Mouse (Mus musculus): ENCODE data around the gene Olfr328.
"Not testable (repeated sequence)": the region's sequence is repeated elsewhere in the genome, so short reads cannot be mapped to it uniquely, and the experiment has no call there.

Olfr328 gene

GRCm38 (mm10) chr11:58555536-58555935, at the start of gene Olfr328:
Gene Olfr328, minus strand, starts transcription at chr11:58555636.
- no peak for DNase-seq

- DNase-seq = no peak
Measured at GRCm38 (mm10) chr11:58605228-58605627, 49.8 kb upstream of the Olfr328 start.

GRCm38 (mm10) chr11:58604688-58605087, 49.3 kb upstream of the Olfr328 start:
- DNase-seq = no peak

GRCm38 (mm10) chr11:58602800-58603560, 47.5 kb upstream of the Olfr328 start:
- no peak for DNase-seq

- DNase-seq = no peak
Measured at GRCm38 (mm10) chr11:58602062-58602461, 46.6 kb upstream of the Olfr328 start.

- no peak for DNase-seq
Measured at GRCm38 (mm10) chr11:58597837-58598236, 42.4 kb upstream of the Olfr328 start.

GRCm38 (mm10) chr11:58594814-58595213, 39.4 kb upstream of the Olfr328 start, which contains the start of gene Olfr324:
Gene Olfr324, plus strand, starts transcription at chr11:58595114.
- no peak for DNase-seq

GRCm38 (mm10) chr11:58588620-58589250, 33.3 kb upstream of the Olfr328 start:
- DNase-seq = no peak

- peak; percentile 9 for DNase-seq
Measured at GRCm38 (mm10) chr11:58587898-58588348, 32.5 kb upstream of the Olfr328 start.

GRCm38 (mm10) chr11:58578636-58579035, 23.2 kb upstream of the Olfr328 start:
- DNase-seq = no peak

GRCm38 (mm10) chr11:58577430-58577829, 22.0 kb upstream of the Olfr328 start, which contains the start of gene Olfr325:
Gene Olfr325, plus strand, starts transcription at chr11:58577730.
- DNase-seq = no peak

GRCm38 (mm10) chr11:58570405-58570804, 15.0 kb upstream of the Olfr328 start, which contains the start of gene Olfr224:
Gene Olfr224, minus strand, starts transcription at chr11:58570553.
- DNase-seq = no peak

GRCm38 (mm10) chr11:58546322-58546721, 9.1 kb downstream of the Olfr328 start, which contains the start of gene Olfr329-ps:
Gene Olfr329-ps, minus strand, starts transcription at chr11:58546422.
- no peak for DNase-seq

GRCm38 (mm10) chr11:58534736-58535135, 20.7 kb downstream of the Olfr328 start, which contains the start of gene Olfr330:
Gene Olfr330, minus strand, starts transcription at chr11:58534836.
- not testable (repeated sequence) for DNase-seq

GRCm38 (mm10) chr11:58519756-58520155, 35.7 kb downstream of the Olfr328 start:
- DNase-seq = peak; percentile 3

GRCm38 (mm10) chr11:58518916-58519315, 36.5 kb downstream of the Olfr328 start:
- peak; percentile 48 for DNase-seq

- DNase-seq = not testable (repeated sequence)
Measured at GRCm38 (mm10) chr11:58509058-58509457, 46.4 kb downstream of the Olfr328 start.

GRCm38 (mm10) chr11:58502472-58502871, 53.0 kb downstream of the Olfr328 start, which contains the start of gene Olfr331:
Gene Olfr331, minus strand, starts transcription at chr11:58502572.
- not testable (repeated sequence) for DNase-seq
